Mouse (Mus musculus) hindbrain, embryonic 11.5 days (tissue): ENCODE data around the gene Zfyve28. TPM values are rescaled to one million over a fixed set of nuclear protein-coding genes. Genes with fewer than 3 reads are reported as not detected.
A peak's percentile ranks its signal among the peaks of the same experiment; 100 is the strongest.

ENCODE experiments used
- ATAC-seq: fragments of 200-750 bp; cut with Nextera tagmentation; 2 replicates; pipeline ENCODE4 v1.8.0; 2017; ENCODE audit warnings: mild to moderate bottlenecking, moderate TSS enrichment, moderate library complexity; ENCODE audit not compliant: low FRiP score
- DNase-seq: peaks from one replicate; pipeline ENCODE4 v3.0.0-alpha.2; 2015; ENCODE audit warnings: low spot score
- H3K27ac ChIP-seq: fragments of 300-500 bp; sonication (generic); 2 replicates; pipeline ENCODE4 v1.5.1; 2014; ENCODE audit warnings: mild to moderate bottlenecking, low read depth, low read length
- H3K27me3 ChIP-seq: fragments of 300-500 bp; sonication (generic); 2 replicates; pipeline ENCODE4 v1.6.1; 2014; ENCODE audit warnings: mild to moderate bottlenecking, low read length, moderate library complexity, mixed read lengths; ENCODE audit not compliant: control insufficient read depth, insufficient read depth
- H3K36me3 ChIP-seq: fragments of 300-500 bp; sonication (generic); 2 replicates; pipeline ENCODE4 v1.6.1; 2014; ENCODE audit warnings: mild to moderate bottlenecking, low read length, moderate library complexity, mixed read lengths; ENCODE audit not compliant: control insufficient read depth, insufficient read depth
- H3K4me1 ChIP-seq: fragments of 300-500 bp; sonication (generic); replicated peaks from 2 replicates; pipeline ENCODE4 v1.6.1; 2014; ENCODE audit warnings: low read length, mixed read lengths; ENCODE audit not compliant: control insufficient read depth, insufficient read depth
- H3K4me2 ChIP-seq: fragments of 300-500 bp; sonication (generic); replicated peaks from 2 replicates; pipeline ENCODE4 v1.6.1; 2014; ENCODE audit warnings: mild to moderate bottlenecking, low read depth, low read length
- H3K4me3 ChIP-seq: fragments of 300-500 bp; sonication (generic); 2 replicates; pipeline ENCODE4 v1.5.1; 2014; ENCODE audit warnings: low read depth, low read length
- H3K9ac ChIP-seq: fragments of 300-500 bp; sonication (generic); 2 replicates; pipeline ENCODE4 v1.6.1; 2014; ENCODE audit warnings: low read depth, low read length
- H3K9me3 ChIP-seq: fragments of 300-500 bp; sonication (generic); 2 replicates; pipeline ENCODE4 v1.6.1; 2016; ENCODE audit warnings: low read length; ENCODE audit not compliant: control insufficient read depth
- WGBS: fragments of 180-500 bp; shearing (Covaris S2); extraction: QIAGEN DNeasy Blood & Tissue Kit; methylation state at CpG from one replicate; pipeline ENCODE4 v1.1.7; 2014; 5-methylcytosine and 5-hydroxymethylcytosine counted together
- polyA plus RNA-seq: library from polyadenylated mRNA; unstranded; fragments of >200 nt; fragmentation: Nextera tagmentation; extraction: Ambion mirVana; gene quantifications from 2 replicates; pipeline ENCODE4 v1.2.1, GENCODE M21; 2014

Gene Zfyve28
- polyA plus RNA-seq, 1 experiment from 2014 or later, result 0.96 TPM

DNA sequence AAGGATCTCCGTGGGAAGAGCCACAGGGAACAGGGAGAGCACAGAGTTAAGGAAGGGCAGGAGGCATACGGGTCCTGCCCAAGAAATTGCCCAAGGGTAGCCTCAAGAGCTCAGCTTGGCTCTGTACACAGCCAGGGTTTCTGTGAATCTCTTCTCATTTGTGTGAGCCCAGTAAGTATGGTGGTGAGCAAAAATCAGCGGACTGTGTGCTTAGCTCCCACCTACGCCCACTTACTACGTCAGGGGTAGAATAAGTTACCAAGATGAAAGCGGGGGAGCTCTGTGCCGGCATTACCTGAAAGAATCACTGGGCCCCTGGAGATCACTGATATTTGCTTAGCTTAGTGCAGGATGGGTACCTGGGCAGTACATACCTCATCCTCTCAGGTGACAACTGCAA is 72.2 kb downstream of the Zfyve28 start:
- H3K4me2 ChIP-seq, result no peak overlapping the region
- WGBS, result 85% methylated on average over 7 of the region's 7 CpGs
- H3K27me3 ChIP-seq, result no peaks in the 10 kb centered on the region
- ATAC-seq (no peak), DNase-seq (no peak)
- no peaks in the 10 kb centered on the region for H3K9me3 ChIP-seq
- H3K9ac ChIP-seq, result no peak overlapping the region
- no peaks in the 10 kb centered on the region for H3K4me1 ChIP-seq
- H3K27ac ChIP-seq, result no peak overlapping the region
- H3K4me3 ChIP-seq, result no peak overlapping the region
- no peaks in the 10 kb centered on the region for H3K36me3 ChIP-seq

DNA sequence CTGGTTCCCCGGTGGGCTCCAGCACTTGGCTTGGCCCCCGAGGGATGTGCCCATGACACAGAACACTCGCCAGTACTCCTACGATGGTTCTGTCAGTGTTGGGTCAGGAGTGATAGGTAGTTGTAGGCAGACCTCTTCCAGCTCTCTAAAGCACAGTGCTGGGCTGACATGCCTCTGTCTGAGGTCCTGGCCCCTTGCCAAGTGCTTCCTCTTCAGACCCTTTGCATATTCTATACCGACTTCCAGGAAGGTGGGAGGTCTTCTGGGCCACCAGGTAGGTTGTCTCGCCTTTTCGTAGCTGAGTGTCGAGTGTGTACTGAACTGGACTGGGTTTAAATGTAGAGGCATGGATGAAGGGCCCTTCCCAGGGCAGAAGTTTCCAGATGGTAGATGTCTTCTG is 74.6 kb downstream of the Zfyve28 start:
- Histone ChIP-seq H3K4me3 (no peak overlapping the region), H3K36me3 (no peaks in the 10 kb centered on the region), H3K4me2 (no peak overlapping the region), H3K27me3 (no peaks in the 10 kb centered on the region), H3K9ac (no peak overlapping the region), H3K27ac (no peak overlapping the region), H3K4me1 (no peaks in the 10 kb centered on the region), H3K9me3 (no peaks in the 10 kb centered on the region)
- 80% methylated on average over 8 of the region's 8 CpGs for WGBS
- no peak for DNase-seq
- no peak for ATAC-seq

GRCm38 (mm10) chr5:34210279-34210678 is 78.0 kb downstream of the Zfyve28 start:
- Histone ChIP-seq H3K9ac (no peak overlapping the region), H3K9me3 (no peaks in the 10 kb centered on the region), H3K4me1 (no peaks in the 10 kb centered on the region), H3K4me3 (no peak overlapping the region), H3K27ac (no peak overlapping the region), H3K4me2 (no peak overlapping the region), H3K27me3 (no peaks in the 10 kb centered on the region), H3K36me3 (no peaks in the 10 kb centered on the region)
- DNase-seq (peak; percentile 85), ATAC-seq (no peak)
- 5% methylated on average over 1 of the region's 1 CpGs for WGBS

GRCm38 (mm10) chr5:34207503-34207902 is 80.7 kb downstream of the Zfyve28 start:
- Histone ChIP-seq H3K9me3 (no peaks in the 10 kb centered on the region), H3K4me1 (no peaks in the 10 kb centered on the region), H3K27me3 (no peaks in the 10 kb centered on the region), H3K4me2 (no peak overlapping the region), H3K36me3 (no peaks in the 10 kb centered on the region), H3K27ac (no peak overlapping the region), H3K9ac (no peak overlapping the region), H3K4me3 (no peak overlapping the region)
- no peak for ATAC-seq
- WGBS, result 81% methylated on average over 3 of the region's 3 CpGs
- DNase-seq, result no peak

DNA sequence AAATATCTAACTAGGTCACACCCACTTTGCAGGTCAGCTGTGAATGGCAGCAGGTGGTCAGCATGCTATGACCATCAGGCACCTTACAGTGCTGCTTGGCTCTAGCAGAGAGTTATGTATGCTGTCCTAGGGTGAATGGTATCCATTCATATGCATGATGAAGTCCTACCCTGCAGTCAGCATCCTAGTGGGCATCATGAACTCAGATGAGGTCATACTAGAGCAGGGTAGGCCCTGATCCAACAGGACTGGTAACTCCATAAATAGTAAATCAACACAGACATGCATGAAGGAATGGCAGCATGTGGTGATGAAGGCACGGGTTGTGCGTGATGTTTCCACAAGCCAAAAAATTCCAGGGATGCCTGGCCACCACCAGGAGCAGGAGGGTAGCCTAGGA is 82.5 kb downstream of the Zfyve28 start:
- H3K4me1 ChIP-seq, result no peaks in the 10 kb centered on the region
- no peak overlapping the region for H3K4me2 ChIP-seq
- WGBS, result 85% methylated on average over 2 of the region's 2 CpGs
- H3K36me3 ChIP-seq, result no peaks in the 10 kb centered on the region
- H3K27me3 ChIP-seq, result no peaks in the 10 kb centered on the region
- ATAC-seq (no peak), DNase-seq (no peak)
- no peak overlapping the region for H3K9ac ChIP-seq
- H3K9me3 ChIP-seq, result no peaks in the 10 kb centered on the region
- no peak overlapping the region for H3K27ac ChIP-seq
- no peak overlapping the region for H3K4me3 ChIP-seq

GRCm38 (mm10) chr5:34204911-34205310 is 83.3 kb downstream of the Zfyve28 start:
- no peak overlapping the region for H3K4me2 ChIP-seq
- H3K4me1 ChIP-seq, result no peaks in the 10 kb centered on the region
- no peak for ATAC-seq
- 87% methylated on average over 2 of the region's 2 CpGs for WGBS
- no peak overlapping the region for H3K27ac ChIP-seq
- no peaks in the 10 kb centered on the region for H3K36me3 ChIP-seq
- H3K9me3 ChIP-seq, result no peaks in the 10 kb centered on the region
- no peak for DNase-seq
- H3K4me3 ChIP-seq, result no peak overlapping the region
- H3K27me3 ChIP-seq, result no peaks in the 10 kb centered on the region
- H3K9ac ChIP-seq, result no peak overlapping the region

DNA sequence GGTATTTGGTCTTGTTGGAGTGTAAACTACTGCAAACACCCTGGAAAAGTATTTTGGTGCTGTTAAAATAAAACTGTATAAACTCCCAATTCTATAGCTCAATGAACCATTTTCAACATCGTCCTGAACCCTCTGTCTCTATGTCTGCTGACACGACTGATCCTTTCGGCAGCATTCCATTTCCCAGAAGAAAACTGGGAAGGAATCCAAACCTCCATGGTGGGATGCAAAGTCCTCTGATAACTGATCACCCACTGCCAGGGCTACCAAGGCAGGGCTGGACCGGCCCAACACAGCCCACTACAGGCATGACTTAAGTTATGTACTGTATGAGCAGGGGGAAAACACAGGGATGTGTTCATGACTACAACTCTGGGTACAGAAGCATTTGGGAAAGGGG is 86.2 kb downstream of the Zfyve28 start:
- DNase-seq, result no peak
- no peaks in the 10 kb centered on the region for H3K9me3 ChIP-seq
- H3K9ac ChIP-seq, result no peak overlapping the region
- H3K4me2 ChIP-seq, result no peak overlapping the region
- H3K27ac ChIP-seq, result no peak overlapping the region
- no peaks in the 10 kb centered on the region for H3K27me3 ChIP-seq
- H3K36me3 ChIP-seq, result no peaks in the 10 kb centered on the region
- ATAC-seq, result no peak
- 92% methylated on average over 4 of the region's 4 CpGs for WGBS
- no peak overlapping the region for H3K4me3 ChIP-seq
- no peaks in the 10 kb centered on the region for H3K4me1 ChIP-seq

DNA sequence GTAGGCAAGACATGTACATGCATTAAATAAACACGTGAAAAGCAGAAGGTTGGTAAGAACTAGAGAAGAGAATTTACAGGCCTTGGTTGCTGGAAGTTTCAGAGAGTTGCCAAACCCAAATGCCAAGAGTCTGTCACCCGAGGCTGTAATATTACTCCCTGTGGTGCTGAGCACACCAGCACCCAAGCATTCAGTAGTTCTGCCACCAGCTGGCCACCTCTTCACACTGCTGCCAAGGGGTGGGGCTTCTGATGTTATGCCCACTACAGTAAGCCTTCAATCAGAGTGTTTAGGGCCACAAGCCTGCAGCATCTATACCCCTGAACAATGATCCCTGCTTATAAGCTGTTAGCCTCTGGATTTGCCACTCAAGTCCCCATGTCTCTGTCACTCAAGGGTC is 86.9 kb downstream of the Zfyve28 start:
- 72% methylated on average over 2 of the region's 2 CpGs for WGBS
- DNase-seq (no peak), ATAC-seq (no peak)
- H3K4me3 ChIP-seq, result no peak overlapping the region
- H3K9me3 ChIP-seq, result no peaks in the 10 kb centered on the region
- H3K4me1 ChIP-seq, result no peaks in the 10 kb centered on the region
- H3K36me3 ChIP-seq, result no peaks in the 10 kb centered on the region
- no peak overlapping the region for H3K4me2 ChIP-seq
- H3K27me3 ChIP-seq, result no peaks in the 10 kb centered on the region
- no peak overlapping the region for H3K27ac ChIP-seq
- no peak overlapping the region for H3K9ac ChIP-seq

- H3K4me1 ChIP-seq, result no peaks in the 10 kb centered on the region
- no peak for DNase-seq
- H3K9ac ChIP-seq, result no peak overlapping the region
- WGBS, result 86% methylated on average over 6 of the region's 6 CpGs
- no peak overlapping the region for H3K4me3 ChIP-seq
- no peaks in the 10 kb centered on the region for H3K36me3 ChIP-seq
- no peaks in the 10 kb centered on the region for H3K27me3 ChIP-seq
- no peak overlapping the region for H3K27ac ChIP-seq
- ATAC-seq, result no peak
- H3K9me3 ChIP-seq, result no peaks in the 10 kb centered on the region
- no peak overlapping the region for H3K4me2 ChIP-seq
Measured at GRCm38 (mm10) chr5:34198615-34199014, 89.6 kb downstream of the Zfyve28 start.
